Mouse (Mus musculus): ENCODE measurements at regions not wholly inside any gene's neighbourhood (a gene's known extent, or its start where the extent isn't known, plus 50 kb on each side); places are given as distances from the start of the nearest gene placed in this dataset.

DNA sequence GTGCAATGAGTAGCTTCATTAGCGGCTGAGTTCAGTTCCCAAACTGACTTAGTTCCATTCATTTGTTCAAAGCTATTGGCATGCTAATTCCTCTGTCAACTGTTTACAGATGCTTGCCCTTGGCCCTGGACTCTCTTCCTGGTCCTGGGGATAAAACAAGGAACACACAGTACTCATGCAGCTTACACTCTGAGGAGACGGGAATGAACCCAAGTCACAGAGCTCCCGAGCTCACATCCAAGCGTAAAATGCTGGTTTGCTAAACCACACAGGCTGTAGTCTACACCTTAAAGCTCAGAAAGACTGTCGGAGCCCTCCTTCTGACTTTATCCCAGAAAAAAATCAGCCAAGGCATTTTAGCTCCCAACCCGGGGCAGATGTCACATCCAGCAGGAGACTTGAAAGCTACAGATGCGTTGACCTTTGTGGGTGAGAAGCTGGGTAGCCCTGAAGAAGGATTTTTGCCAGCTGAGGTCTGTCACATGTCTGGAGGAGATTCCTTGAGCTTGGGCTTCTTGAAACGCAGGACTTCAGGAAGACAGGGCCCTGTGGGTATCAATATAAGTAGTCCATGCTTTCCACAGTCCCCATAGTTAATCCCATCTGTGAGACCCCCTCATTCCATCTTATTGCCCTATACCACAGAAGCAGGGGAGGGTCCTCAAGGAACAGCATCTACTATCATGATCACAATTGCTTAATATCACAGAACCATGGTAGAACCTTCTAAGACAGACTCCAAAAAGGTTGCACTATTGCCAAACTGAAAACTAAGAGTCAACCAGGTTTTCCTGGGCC is 162.7 kb upstream of the Irf2bp2 start:
- TF ChIP-seq CTCF (IDR thresholded peaks at IDR 0.05; ENCODE audit: extremely low read depth, insufficient read length, insufficient replicate concordance, low read depth, low read length) (no peak), POLR2A (IDR thresholded peaks at IDR 0.05; ENCODE audit: low read depth, low read length) (no peak)

Data from small intestine, adult 2 months (tissue).